Mouse (Mus musculus) erythroblast, embryonic 14.5 days (primary cell): ENCODE measurements around the gene Slc4a5. TPM values are rescaled to one million over a fixed set of nuclear protein-coding genes. Genes with fewer than 3 reads are reported as not detected.

ENCODE experiments used
- H3K27me3 ChIP-seq: 2 replicates; pipeline ENCODE4 v1.6.1; 2012; ENCODE audit warnings: inconsistent platforms; ENCODE audit not compliant: control insufficient read depth
- H3K36me3 ChIP-seq: 2 replicates; pipeline ENCODE4 v1.6.1; 2012; ENCODE audit warnings: mild to moderate bottlenecking, inconsistent platforms; ENCODE audit not compliant: control insufficient read depth
- H3K4me1 ChIP-seq: 2 replicates; pipeline ENCODE4 v1.6.1; 2012; ENCODE audit warnings: inconsistent platforms; ENCODE audit not compliant: control insufficient read depth
- H3K4me3 ChIP-seq: replicated peaks from 2 replicates; pipeline ENCODE3; 2012; ENCODE audit warnings: moderate library complexity, mild to moderate bottlenecking, inconsistent platforms
- H3K9me3 ChIP-seq: 2 replicates; pipeline ENCODE4 v1.6.1; 2012; ENCODE audit warnings: low read length, inconsistent platforms, mixed read lengths; ENCODE audit not compliant: control insufficient read depth
- GATA1 ChIP-seq: IDR thresholded peaks from 2 replicates; pipeline ENCODE4 v1.6.1; 2012; ENCODE audit warnings: low read length, inconsistent platforms, mixed read lengths
- TAL1 ChIP-seq: IDR thresholded peaks from 3 replicates; pipeline ENCODE4 v1.6.1; 2012; ENCODE audit warnings: low read length, inconsistent platforms, mixed read lengths
- polyA plus RNA-seq: library from polyadenylated mRNA; stranded (reverse); fragments of >175 nt; gene quantifications from 2 replicates; pipeline ENCODE4 v1.2.3, GENCODE M21; 2012

Gene Slc4a5
- polyA plus RNA-seq, 1 experiment, result 1.8 TPM

DNA sequence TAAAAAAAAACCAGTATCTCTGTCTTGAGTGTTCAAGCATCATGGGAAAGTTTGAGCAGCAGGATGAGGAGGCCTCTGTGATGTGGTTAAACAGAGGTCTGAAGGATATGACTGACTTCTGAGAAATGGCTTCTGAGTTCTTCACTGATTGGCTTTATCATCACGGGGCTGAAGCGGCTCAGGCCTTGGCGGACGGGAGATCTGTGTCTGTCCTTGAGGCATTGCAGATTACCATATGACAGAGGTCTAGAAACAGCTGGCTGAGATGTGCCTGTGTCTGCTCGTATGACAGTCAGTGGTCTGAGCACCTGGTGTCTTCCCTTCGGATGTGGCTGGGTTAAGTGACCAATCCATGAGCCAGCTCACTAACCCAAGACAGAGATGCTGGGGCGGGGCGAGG, 92.9 kb downstream of the Slc4a5 start:
- H3K4me1 ChIP-seq, result peaks cover 65% of the 10 kb centered on the region
- H3K36me3 ChIP-seq, result peaks cover 83% of the 10 kb centered on the region
- H3K4me3 ChIP-seq, result peak overlapping the region; percentile 13
- TF ChIP-seq TAL1 (peak; percentile 38; the same call in 1 of the 3 replicates), GATA1 (no peak)
- no peaks in the 10 kb centered on the region for H3K9me3 ChIP-seq
- H3K27me3 ChIP-seq, result no peaks in the 10 kb centered on the region

DNA sequence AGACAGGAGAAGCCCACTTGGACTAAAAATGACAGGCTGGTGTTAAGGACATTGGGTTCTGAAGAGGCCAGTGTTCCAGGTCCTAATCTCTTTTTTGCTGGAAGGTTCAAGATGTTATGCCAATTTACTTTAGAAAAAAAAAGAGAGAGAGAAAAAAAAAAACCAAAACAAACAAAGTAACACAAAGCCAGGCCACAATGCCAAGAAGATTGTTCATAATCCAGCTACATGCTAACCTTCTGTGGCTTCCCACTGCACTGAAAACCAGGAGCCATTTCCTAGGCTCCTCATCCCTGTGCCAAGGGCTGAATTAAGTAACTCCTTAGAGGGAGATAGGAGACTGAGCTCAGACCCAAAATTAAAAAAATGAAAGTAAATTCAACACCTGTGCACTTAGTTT, 95.7 kb downstream of the Slc4a5 start:
- Histone ChIP-seq H3K36me3 (peaks cover 61% of the 10 kb centered on the region), H3K4me1 (peaks cover 75% of the 10 kb centered on the region), H3K4me3 (peak overlapping the region; percentile 79), H3K9me3 (no peaks in the 10 kb centered on the region), H3K27me3 (no peaks in the 10 kb centered on the region)
- no peak for TF ChIP-seq GATA1
- TF ChIP-seq TAL1, result no peak

DNA sequence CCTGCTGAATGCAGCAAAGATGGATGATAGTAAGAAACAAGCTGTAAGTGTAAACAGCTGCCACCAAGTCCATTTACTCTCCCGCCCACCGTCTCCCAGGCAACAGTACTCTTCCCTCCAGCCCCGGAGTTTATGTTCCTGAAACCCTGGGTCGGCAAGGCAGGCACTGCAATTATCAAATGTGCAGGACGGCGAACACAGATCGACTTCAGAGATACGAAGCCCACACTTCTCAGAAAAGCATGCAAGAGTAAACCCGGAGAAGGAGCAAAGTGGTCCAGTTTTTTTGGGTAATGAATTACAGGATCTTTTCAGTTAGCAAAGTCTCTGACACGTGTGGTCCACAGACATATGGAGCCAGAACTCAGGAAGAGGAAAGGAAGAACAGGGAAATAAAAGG, 96.4 kb downstream of the Slc4a5 start:
- Histone ChIP-seq H3K4me1 (peaks cover 69% of the 10 kb centered on the region), H3K4me3 (peak overlapping the region; percentile 79), H3K27me3 (no peaks in the 10 kb centered on the region), H3K36me3 (peaks cover 56% of the 10 kb centered on the region), H3K9me3 (no peaks in the 10 kb centered on the region)
- TF ChIP-seq TAL1 (no peak), GATA1 (peak; percentile 74)

DNA sequence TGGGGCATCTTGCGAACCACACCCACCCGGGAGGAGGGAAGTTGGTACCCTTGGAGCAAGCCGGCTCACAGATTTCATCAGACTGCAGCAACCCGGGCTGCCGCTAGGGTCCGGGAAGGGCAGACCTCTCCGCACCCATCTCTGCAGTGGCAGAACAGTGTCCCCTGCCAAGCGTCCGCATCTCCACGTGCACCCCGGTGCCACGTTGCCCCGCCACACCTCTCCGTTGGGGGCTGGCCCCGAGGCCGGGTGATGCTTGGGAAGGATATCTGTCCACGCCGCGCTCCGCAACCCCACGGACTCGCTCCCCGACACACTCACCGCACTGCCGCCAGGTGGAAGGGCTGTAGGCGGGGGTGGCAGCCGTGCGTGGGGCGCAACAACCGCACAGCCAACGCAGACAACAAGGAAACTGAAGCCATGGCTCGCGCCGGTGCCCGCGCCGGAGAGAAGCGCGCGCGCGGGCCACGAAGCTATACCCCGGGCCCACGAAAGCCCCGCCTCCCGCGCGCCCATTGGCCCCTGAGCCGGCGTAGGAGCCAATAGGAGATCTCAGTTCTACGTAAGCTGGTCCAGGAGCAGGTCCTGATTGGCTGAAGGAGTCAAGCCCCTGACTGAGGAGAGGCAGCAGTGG, 97.6 kb downstream of the Slc4a5 start:
- no peaks in the 10 kb centered on the region for H3K27me3 ChIP-seq
- no peaks in the 10 kb centered on the region for H3K9me3 ChIP-seq
- TF ChIP-seq GATA1 (no peak), TAL1 (no peak)
- H3K4me3 ChIP-seq, result peak overlapping the region; percentile 79
- H3K36me3 ChIP-seq, result peaks cover 55% of the 10 kb centered on the region
- H3K4me1 ChIP-seq, result peaks cover 62% of the 10 kb centered on the region

DNA sequence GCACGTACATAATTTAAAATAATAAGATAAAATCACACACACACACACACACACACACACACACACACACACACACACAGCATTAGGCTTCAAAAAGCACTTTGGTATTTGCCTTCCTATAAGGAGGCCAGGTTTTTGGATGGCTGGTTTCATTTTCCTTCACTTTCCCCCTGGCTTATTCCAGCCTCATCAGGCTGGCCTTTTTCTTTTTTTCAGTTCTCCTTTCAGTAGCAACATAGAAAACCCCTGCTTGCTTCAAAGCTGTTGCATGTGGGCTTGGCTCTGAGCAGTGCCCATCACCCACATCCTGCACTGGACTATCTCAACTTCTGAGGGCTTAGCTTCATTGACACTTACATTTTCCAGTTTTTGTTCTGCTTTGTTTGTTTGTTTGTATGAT, 102.3 kb downstream of the Slc4a5 start:
- Histone ChIP-seq H3K27me3 (no peaks in the 10 kb centered on the region), H3K36me3 (peaks cover 36% of the 10 kb centered on the region), H3K4me1 (peaks cover 42% of the 10 kb centered on the region), H3K4me3 (no peak overlapping the region), H3K9me3 (no peaks in the 10 kb centered on the region)
- TF ChIP-seq GATA1 (no peak), TAL1 (no peak)

- Histone ChIP-seq H3K27me3 (no peaks in the 10 kb centered on the region), H3K4me3 (no peak overlapping the region), H3K36me3 (peaks cover 41% of the 10 kb centered on the region), H3K9me3 (peaks cover 1% of the 10 kb centered on the region), H3K4me1 (peaks cover 44% of the 10 kb centered on the region)
- TF ChIP-seq TAL1 (no peak), GATA1 (peak; percentile 74)
Observed at GRCm38 (mm10) chr6:83322794-83323193, 103.2 kb downstream of the Slc4a5 start.

GRCm38 (mm10) chr6:83323652-83324419, 104.2 kb downstream of the Slc4a5 start:
- TF ChIP-seq GATA1 (no peak), TAL1 (no peak)
- Histone ChIP-seq H3K4me3 (peak overlapping the region; percentile 24), H3K36me3 (peaks cover 48% of the 10 kb centered on the region), H3K4me1 (peaks cover 47% of the 10 kb centered on the region), H3K9me3 (peaks cover 3% of the 10 kb centered on the region), H3K27me3 (no peaks in the 10 kb centered on the region)

DNA sequence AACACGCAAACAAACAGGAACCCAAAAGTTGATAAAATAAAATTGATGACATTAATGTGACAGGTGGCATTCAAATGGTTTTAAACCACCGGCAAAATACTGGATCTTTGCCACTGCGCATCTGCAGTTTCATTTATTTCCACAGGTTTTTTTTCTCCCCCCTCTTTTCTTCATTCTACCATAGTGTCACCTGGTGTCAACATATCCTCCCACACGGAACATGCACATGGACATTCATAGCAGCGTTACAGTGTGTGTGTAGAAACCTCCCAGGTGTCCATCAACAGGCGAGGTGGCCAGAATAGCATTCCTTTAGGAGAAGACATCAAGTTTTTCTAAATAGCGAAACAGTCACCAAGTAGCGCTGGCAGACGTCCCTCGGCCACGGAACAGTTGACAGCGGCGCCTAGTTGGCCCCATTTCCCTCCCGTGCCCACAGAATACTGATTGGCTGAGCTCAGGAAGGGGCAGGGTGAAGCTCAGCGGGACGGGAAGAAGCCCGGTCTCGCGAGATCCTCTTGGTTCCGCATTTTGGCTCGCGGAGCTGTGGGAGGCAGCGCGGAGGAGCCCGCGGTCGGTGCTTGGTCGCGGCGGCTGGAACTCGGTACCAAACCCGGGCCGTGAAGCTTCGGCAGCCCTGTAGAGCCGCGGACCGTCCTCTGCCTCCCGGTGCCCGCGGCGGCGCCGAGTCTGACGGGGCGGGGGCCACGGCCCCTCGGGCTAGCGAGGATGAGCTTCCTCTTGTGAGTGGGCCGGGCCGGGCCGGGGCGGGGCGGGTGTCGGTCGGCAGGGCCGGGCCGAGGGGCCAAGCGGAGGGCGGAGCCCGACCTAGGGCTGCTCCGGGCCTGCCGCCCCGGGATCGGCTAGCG, 106.1 kb downstream of the Slc4a5 start, which contains the start of the genes Mthfd2 and Mob1a:
Gene Mthfd2, minus strand, starts transcription at position 384 of the 869 bp plus-strand sequence.
Gene Mob1a, plus strand, starts transcription at position 492 of the 869 bp plus-strand sequence.
- Histone ChIP-seq H3K27me3 (no peaks in the 10 kb centered on the region), H3K4me1 (peaks cover 49% of the 10 kb centered on the region), H3K4me3 (peak within 1 kb of the TSS; percentile 77), H3K36me3 (peaks cover 63% of the 10 kb centered on the region), H3K9me3 (peaks cover 3% of the 10 kb centered on the region)
- TF ChIP-seq TAL1 (no peak), GATA1 (no peak)

DNA sequence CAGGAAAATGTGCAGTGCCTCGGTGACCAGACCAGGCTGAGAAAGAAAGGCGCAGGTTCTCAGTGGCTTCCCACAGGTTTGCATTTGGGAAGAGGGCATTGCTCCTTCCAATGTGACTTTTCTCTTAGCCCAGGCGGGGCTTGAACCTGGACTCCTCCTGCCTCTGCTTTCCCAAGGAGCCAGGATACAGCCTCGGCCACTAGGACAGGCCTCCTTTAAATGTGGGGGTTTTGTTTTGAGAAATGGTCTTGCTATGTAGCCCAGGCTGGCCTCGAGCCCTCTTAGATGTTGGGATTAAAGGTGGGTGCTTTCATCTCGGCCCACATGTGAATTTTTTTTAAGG, 106.7 kb downstream of the Slc4a5 start:
- Histone ChIP-seq H3K4me3 (peak overlapping the region; percentile 77), H3K27me3 (no peaks in the 10 kb centered on the region), H3K4me1 (peaks cover 46% of the 10 kb centered on the region), H3K36me3 (peaks cover 65% of the 10 kb centered on the region), H3K9me3 (peaks cover 3% of the 10 kb centered on the region)
- no peak for TF ChIP-seq TAL1
- TF ChIP-seq GATA1, result no peak
